Mouse (Mus musculus) embryonic fibroblast, embryonic 13.5 days (primary cell): ENCODE measurements around the gene Cd3e. TPM values are rescaled to one million over a fixed set of nuclear protein-coding genes. Genes with fewer than 3 reads are reported as not detected.

Experiments used
- H3K27ac ChIP-seq: 2 replicates; pipeline ENCODE4 v1.5.1; 2012; ENCODE audit warnings: low read length, control low read depth, inconsistent platforms; ENCODE audit not compliant: insufficient read depth
- H3K4me1 ChIP-seq: 2 replicates; pipeline ENCODE4 v1.6.1; 2011; ENCODE audit warnings: low read length; ENCODE audit not compliant: control insufficient read depth, insufficient read depth
- H3K4me3 ChIP-seq: 2 replicates; pipeline ENCODE4 v1.5.1; 2011; ENCODE audit warnings: mild to moderate bottlenecking, control low read depth, low read length; ENCODE audit not compliant: insufficient read depth
- CTCF ChIP-seq: IDR thresholded peaks from 2 replicates; pipeline ENCODE4 v1.5.1; 2011; ENCODE audit warnings: mild to moderate bottlenecking, control low read depth, low read length, moderate library complexity, borderline replicate concordance; ENCODE audit not compliant: insufficient read depth
- POLR2A ChIP-seq: IDR thresholded peaks from 2 replicates; pipeline ENCODE4 v1.6.1; 2011; ENCODE audit warnings: low read depth, mild to moderate bottlenecking, control low read depth, low read length, moderate library complexity
- polyA plus RNA-seq: library from polyadenylated mRNA; stranded (reverse); fragments of >200 nt; gene quantifications from 2 replicates; pipeline ENCODE4 v1.2.4, GENCODE M21; 2011; ENCODE audit warnings: low read depth; ENCODE audit not compliant: missing spikeins, insufficient read length

Gene Cd3e
- polyA plus RNA-seq, 1 experiment: not detected

DNA sequence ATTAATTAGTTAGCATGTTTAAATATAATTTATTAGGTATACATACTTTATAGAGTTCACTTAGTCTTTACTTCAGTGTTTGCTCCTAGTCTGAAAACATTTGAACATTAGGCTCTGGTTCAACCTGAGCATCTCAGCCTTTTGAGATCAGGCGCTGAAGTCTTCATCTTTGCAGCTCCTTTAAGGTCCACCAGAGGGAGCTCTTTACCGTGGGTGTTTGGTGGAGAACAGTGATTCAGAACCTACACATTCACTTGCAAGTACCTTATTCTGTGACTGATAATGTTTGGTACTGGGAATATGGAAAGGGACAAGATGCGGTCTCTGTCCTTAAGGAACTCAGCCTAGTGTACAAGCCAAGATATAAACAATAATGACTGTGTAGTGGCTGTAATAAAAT, 13.4 kb upstream of the Cd3e start:
- Histone ChIP-seq H3K27ac (no peak overlapping the region), H3K4me1 (no peaks in the 10 kb centered on the region), H3K4me3 (no peak overlapping the region)
- TF ChIP-seq CTCF (no peak), POLR2A (no peak)

DNA sequence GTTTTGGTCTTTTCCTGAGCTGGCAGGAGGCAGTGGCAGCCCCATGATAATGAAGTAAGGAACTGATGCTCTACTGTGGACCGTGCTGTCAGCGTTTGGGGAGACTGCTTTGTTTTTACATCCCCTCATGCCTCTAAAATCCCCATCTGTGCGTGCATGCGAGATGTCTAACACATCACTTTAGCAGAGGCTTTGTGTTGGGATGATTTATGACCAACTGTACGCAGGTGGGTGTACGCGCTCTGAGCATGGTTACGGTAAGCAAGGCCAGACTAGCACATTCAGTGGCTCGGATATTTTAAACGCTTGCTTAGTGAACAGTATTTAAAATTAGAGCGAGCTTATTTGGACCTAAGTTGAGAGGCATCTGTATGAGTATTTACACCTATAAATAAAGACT, 8.6 kb upstream of the Cd3e start:
- H3K27ac ChIP-seq: no peak overlapping the region
- no peak overlapping the region for H3K4me3 ChIP-seq
- H3K4me1 ChIP-seq: no peaks in the 10 kb centered on the region
- no peak for TF ChIP-seq POLR2A
- TF ChIP-seq CTCF: no peak

DNA sequence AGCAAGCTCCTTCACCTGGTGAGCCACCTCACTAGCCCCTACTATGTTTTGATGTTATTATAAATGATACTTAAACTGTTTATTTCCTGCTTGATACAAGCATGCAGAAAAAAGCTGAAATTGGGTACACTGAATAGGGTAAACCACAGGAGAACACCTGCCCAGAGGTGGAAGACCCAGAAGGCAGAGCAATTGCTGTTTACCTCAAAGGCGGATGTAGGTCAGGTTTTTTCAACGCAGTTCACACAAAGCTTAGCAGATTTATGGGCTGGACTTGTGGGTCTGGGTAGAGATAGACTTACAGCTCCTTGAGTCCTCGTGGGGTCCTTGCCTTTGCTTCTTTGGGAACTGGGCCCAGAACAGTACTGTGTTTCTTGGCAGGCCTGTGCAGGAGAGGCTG, 6.4 kb upstream of the Cd3e start:
- TF ChIP-seq POLR2A (no peak), CTCF (no peak)
- Histone ChIP-seq H3K27ac (no peak overlapping the region), H3K4me3 (no peak overlapping the region), H3K4me1 (no peaks in the 10 kb centered on the region)

DNA sequence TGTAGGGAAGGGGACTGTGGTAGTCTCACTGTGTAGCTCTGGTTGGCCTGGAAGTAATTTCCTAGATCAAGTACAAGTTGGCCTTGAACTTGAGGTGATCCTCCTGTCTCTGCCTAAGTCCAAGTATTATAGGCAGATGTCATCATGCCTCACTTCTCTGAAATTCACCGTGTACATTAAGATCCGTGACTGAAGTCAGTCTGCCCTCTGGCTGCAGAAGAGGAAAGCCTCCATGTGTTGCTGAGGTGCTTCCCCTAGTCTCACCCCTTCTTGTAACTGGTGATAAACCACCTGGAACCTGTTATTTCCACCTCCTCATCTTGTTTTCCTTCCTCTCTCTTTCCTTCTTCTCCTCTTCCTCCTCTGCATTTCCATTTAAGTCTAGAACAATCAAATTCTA, 5.5 kb upstream of the Cd3e start:
- Histone ChIP-seq H3K4me3 (no peak overlapping the region), H3K4me1 (no peaks in the 10 kb centered on the region), H3K27ac (no peak overlapping the region)
- no peak for TF ChIP-seq CTCF

DNA sequence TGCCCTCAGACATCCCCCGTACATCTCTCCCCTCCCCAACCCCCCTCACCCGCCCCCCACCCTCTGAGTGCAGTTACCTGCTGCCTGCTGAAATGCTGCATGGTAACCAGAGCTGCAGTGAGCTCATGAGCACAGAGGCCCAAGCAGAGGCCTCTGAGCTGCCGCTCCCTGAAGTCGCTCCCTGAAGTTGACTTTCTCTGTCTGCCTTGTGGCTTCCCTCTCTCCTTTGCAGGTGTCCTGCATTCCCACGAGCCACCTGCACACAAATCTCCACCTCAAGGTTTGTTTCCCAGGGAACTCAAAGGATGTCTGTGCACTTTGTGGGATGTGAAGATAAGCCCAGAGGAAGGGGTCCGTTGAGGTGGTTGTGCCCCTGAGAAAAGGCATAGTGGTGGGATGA, 1.9 kb upstream of the Cd3e start:
- no peaks in the 10 kb centered on the region for H3K4me1 ChIP-seq
- TF ChIP-seq CTCF: no peak
- TF ChIP-seq POLR2A: no peak

DNA sequence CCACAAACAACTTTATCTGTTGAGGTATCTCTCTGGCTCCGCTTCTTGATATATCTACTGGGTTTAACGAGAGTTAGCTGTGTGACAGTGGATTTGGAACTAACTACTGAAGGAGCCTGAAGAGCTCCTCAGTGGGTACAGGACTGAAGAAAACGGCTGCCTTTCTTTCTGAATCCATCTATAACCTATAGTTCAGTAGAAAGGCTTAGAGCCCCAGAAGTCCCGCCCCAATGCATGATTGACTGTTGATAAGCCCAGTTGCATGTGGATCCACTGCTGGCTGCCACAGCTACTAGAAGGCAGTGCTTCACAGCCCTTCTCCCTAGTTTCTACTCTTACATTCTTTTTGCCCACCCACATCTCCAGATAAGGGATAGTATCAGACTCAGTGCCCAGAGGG, 1.0 kb upstream of the Cd3e start:
- no peaks in the 10 kb centered on the region for H3K4me1 ChIP-seq
- TF ChIP-seq CTCF (no peak), POLR2A (no peak)
- no peak overlapping the region for H3K4me3 ChIP-seq
- no peak overlapping the region for H3K27ac ChIP-seq

More for the DNA sequence above, 1.9 kb upstream of the Cd3e start:
- Histone ChIP-seq H3K27ac (no peak overlapping the region), H3K4me3 (no peak overlapping the region)

DNA sequence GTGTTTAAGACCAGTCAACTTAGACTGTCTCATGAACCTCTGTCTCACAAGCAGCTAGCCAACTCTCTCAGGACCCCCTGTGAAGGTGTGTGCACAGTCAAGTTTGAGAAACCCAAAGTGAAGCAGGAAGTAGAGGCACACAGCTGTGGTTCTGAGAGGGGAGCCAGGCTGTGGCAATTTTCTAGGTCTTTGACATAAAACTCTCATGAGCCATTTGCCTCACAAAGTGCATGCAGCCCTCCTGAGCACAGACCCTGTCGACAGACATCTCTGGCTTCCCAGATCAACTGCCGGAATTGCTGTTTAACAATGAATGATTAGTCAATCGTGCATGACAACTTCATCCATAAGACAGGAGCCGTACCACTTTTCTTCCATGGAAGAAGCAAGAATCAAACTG, 1.1 kb downstream of the Cd3e start:
- no peak for TF ChIP-seq POLR2A
- no peak for TF ChIP-seq CTCF
- no peak overlapping the region for H3K4me3 ChIP-seq
- no peak overlapping the region for H3K27ac ChIP-seq
- H3K4me1 ChIP-seq: no peaks in the 10 kb centered on the region

DNA sequence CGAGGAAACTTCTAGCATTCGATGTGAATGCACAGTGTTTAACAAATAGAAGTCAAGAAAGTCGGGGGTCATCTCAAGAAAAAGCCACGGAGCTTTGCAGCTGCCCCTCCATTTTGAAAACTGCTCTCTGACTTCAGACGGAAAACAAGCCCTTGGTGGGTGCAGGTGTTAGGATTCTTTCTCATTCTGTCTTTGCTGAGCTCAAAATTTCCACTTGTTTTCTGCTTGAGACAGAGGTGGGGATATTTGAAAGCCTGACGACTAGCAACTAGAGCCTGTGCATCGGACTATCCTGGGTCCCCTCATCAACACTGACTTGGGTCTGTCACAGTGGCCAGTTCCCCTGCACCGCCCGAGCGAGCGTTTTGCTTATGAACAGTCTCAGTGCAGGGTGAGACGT, 2.0 kb downstream of the Cd3e start:
- Histone ChIP-seq H3K4me3 (no peak overlapping the region), H3K4me1 (no peaks in the 10 kb centered on the region), H3K27ac (no peak overlapping the region)
- no peak for TF ChIP-seq POLR2A
- TF ChIP-seq CTCF: no peak

DNA sequence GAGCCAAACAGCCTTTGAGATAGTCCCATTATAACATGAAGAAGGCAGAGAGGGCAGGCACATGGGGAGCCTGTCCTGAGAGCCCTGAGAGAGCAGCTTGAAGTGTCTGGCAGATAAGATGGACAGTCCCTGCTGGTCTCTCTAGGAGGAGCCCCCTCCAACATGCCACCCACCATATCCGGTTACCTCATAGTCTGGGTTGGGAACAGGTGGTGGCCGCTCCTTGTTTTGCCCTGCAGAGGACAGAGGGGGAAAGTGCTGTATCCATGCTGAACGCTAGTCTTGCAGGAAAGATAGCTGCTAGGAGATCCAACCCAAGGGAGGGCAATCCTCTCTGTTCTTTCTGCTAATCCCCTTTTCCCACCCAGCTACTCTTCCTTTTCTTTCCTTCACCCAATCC, 9.2 kb downstream of the Cd3e start:
- Histone ChIP-seq H3K4me3 (no peak overlapping the region), H3K27ac (no peak overlapping the region), H3K4me1 (no peaks in the 10 kb centered on the region)
- no peak for TF ChIP-seq POLR2A
- no peak for TF ChIP-seq CTCF

DNA sequence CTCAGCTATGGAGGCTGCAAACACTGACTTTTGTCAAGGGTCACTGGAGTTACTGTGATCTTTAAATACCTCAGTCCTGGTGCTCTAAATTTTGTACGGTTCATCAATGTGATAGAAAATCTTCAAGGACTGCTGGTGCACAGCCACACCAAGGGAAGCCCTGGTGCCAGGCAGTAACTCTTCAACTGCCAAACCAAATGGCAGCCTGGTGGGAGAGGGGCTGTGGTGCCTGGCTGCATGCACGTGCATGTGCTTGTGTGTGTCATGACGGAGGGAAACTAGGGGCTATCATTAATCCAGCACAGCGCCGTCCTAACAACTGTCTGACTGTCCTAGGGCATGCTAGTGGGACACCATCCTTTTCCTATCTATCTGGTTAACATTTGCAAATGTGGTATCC, 9.7 kb downstream of the Cd3e start:
- Histone ChIP-seq H3K4me1 (no peaks in the 10 kb centered on the region), H3K4me3 (no peak overlapping the region), H3K27ac (no peak overlapping the region)
- no peak for TF ChIP-seq CTCF
- TF ChIP-seq POLR2A: no peak

DNA sequence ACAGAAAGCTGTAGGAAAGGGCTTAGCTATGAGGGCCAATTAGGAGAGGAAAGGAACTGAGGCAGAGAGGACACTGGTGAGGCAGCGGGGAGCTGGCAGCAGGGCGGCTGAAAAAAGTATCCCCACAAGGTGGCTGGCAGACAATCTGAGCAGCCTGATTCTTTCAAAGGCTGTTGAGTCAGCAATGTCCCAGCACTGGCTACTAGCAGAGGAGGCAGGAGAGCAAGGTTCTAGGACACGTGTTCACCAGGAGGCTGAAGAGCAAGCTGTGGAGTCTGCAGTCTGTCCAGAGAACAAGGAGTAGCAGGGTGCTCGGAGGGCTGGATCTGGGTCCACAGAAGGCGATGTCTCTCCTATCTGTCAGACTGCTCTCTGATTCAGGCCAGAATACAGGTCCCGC, 10.3 kb downstream of the Cd3e start:
- Histone ChIP-seq H3K27ac (no peak overlapping the region), H3K4me1 (no peaks in the 10 kb centered on the region), H3K4me3 (no peak overlapping the region)
- TF ChIP-seq POLR2A: no peak
- TF ChIP-seq CTCF: no peak
